Mouse (Mus musculus) stomach, postnatal 0 days (tissue): ENCODE data around the gene Vmn1r115. TPM values are rescaled to one million over a fixed set of nuclear protein-coding genes. Genes with fewer than 3 reads are reported as not detected.
"Not testable (repeated sequence)": the region's sequence is repeated elsewhere in the genome, so short reads cannot be mapped to it uniquely, and the experiment has no call there.

Experiments used
- ATAC-seq: fragments of 200-750 bp; cut with Nextera tagmentation; 2 replicates; pipeline ENCODE4 v1.8.0; 2017; ENCODE audit not compliant: low FRiP score, low TSS enrichment
- DNase-seq: peaks from one replicate; pipeline ENCODE4 v3.0.0-alpha.2; 2016; ENCODE audit warnings: low spot score
- H3K27ac ChIP-seq: fragments of 300-500 bp; sonication (generic); replicated peaks from 2 replicates; pipeline ENCODE4 v1.5.1; 2014; ENCODE audit warnings: mild to moderate bottlenecking, control low read depth
- H3K27me3 ChIP-seq: fragments of 300-500 bp; sonication (generic); 2 replicates; pipeline ENCODE4 v1.6.1; 2014; ENCODE audit warnings: low read length; ENCODE audit not compliant: control insufficient read depth, insufficient read depth
- H3K36me3 ChIP-seq: fragments of 300-500 bp; sonication (generic); 2 replicates; pipeline ENCODE4 v1.6.1; 2014; ENCODE audit warnings: low read length, mixed read lengths; ENCODE audit not compliant: control insufficient read depth, insufficient read depth
- H3K4me1 ChIP-seq: fragments of 300-500 bp; sonication (generic); replicated peaks from 2 replicates; pipeline ENCODE4 v1.6.1; 2014; ENCODE audit warnings: antibody characterized with exemption; ENCODE audit not compliant: control insufficient read depth, insufficient read depth
- H3K4me2 ChIP-seq: fragments of 300-500 bp; sonication (generic); replicated peaks from 2 replicates; pipeline ENCODE4 v1.6.1; 2014; ENCODE audit warnings: low read depth, mild to moderate bottlenecking, control low read depth, moderate library complexity
- H3K4me3 ChIP-seq: fragments of 300-500 bp; sonication (generic); 2 replicates; pipeline ENCODE4 v1.5.1; 2014; ENCODE audit warnings: low read depth, low read length, control low read depth
- H3K9ac ChIP-seq: fragments of 300-500 bp; sonication (generic); 2 replicates; pipeline ENCODE4 v1.6.1; 2014; ENCODE audit warnings: mild to moderate bottlenecking, low read length, control low read depth, mixed read lengths
- H3K9me3 ChIP-seq: fragments of 300-500 bp; sonication (generic); 2 replicates; pipeline ENCODE4 v1.6.1; 2016; ENCODE audit warnings: low read length; ENCODE audit not compliant: control insufficient read depth
- WGBS: fragments of 180-500 bp; shearing (Covaris S2); extraction: QIAGEN DNeasy Blood & Tissue Kit; methylation state at CpG from one replicate; pipeline ENCODE4 v1.1.7; 2014; 5-methylcytosine and 5-hydroxymethylcytosine counted together
- polyA plus RNA-seq: library from polyadenylated mRNA; unstranded; fragments of >200 nt; fragmentation: Nextera tagmentation; extraction: Ambion mirVana; gene quantifications from 2 replicates; pipeline ENCODE4 v1.2.1, GENCODE M21; 2015

The Vmn1r115 gene
- not detected in 2 replicates for polyA plus RNA-seq

- not testable (repeated sequence) for DNase-seq, ATAC-seq, H3K9me3 ChIP-seq, H3K4me3 ChIP-seq, H3K4me1 ChIP-seq, H3K36me3 ChIP-seq, H3K27me3 ChIP-seq, H3K9ac ChIP-seq, H3K27ac ChIP-seq, H3K4me2 ChIP-seq
- WGBS = 87% methylated on average over 1 of the region's 3 CpGs
These were observed at the start of gene Vmn1r115 for GRCm38 (mm10) chr7:20844885-20845284. TSS of gene Vmn1r115 (minus strand) at chr7:20844985.

- WGBS = no CpG with 5 or more reads among the region's 2 CpGs
- ATAC-seq, H3K4me2 ChIP-seq, H3K9me3 ChIP-seq, H3K4me1 ChIP-seq, H3K27me3 ChIP-seq, H3K27ac ChIP-seq, H3K4me3 ChIP-seq, H3K9ac ChIP-seq, DNase-seq, H3K36me3 ChIP-seq: not testable (repeated sequence)
These were observed 39.2 kb upstream of the Vmn1r115 start, which contains the start of gene Vmn1r117 for GRCm38 (mm10) chr7:20884021-20884420. TSS of gene Vmn1r117 (minus strand) at chr7:20884121.

GRCm38 (mm10) chr7:20871956-20872355 lies 27.2 kb upstream of the Vmn1r115 start, which contains the start of gene Vmn1r116:
TSS of gene Vmn1r116 (plus strand) at chr7:20872256.
- not testable (repeated sequence) for H3K36me3 ChIP-seq, H3K9ac ChIP-seq

GRCm38 (mm10) chr7:20812086-20812485 lies 32.7 kb downstream of the Vmn1r115 start, which contains the start of gene Vmn1r114:
TSS of gene Vmn1r114 (minus strand) at chr7:20812186.
- H3K9ac ChIP-seq = not testable (repeated sequence)

More at GRCm38 (mm10) chr7:20871956-20872355, 27.2 kb upstream of the Vmn1r115 start, which contains the start of gene Vmn1r116:
- not testable (repeated sequence) for DNase-seq, H3K4me3 ChIP-seq, H3K27ac ChIP-seq, H3K27me3 ChIP-seq, ATAC-seq, H3K9me3 ChIP-seq, H3K4me2 ChIP-seq, H3K4me1 ChIP-seq
- 62% methylated on average over 3 of the region's 3 CpGs for WGBS

More at GRCm38 (mm10) chr7:20812086-20812485, 32.7 kb downstream of the Vmn1r115 start, which contains the start of gene Vmn1r114:
- not testable (repeated sequence) for H3K4me1 ChIP-seq, H3K9me3 ChIP-seq, H3K4me3 ChIP-seq, H3K4me2 ChIP-seq, H3K27ac ChIP-seq, ATAC-seq, H3K27me3 ChIP-seq, DNase-seq, H3K36me3 ChIP-seq
- WGBS = no CpG with 5 or more reads among the region's 5 CpGs

Other genes starting within 250 kb of the Vmn1r115 start
- gene Gm4513, start 246.0 kb downstream of the Vmn1r115 start, polyA plus RNA-seq = not detected in 2 replicates
- gene Vmn1r107, start 176.1 kb downstream of the Vmn1r115 start, polyA plus RNA-seq = not detected in 2 replicates
- not detected in 2 replicates for gene Vmn1r111, start 141.8 kb downstream of the Vmn1r115 start, polyA plus RNA-seq
- gene Gm10668, start 114.4 kb downstream of the Vmn1r115 start, polyA plus RNA-seq = not detected in 2 replicates
- gene Vmn1r112, start 73.8 kb downstream of the Vmn1r115 start, polyA plus RNA-seq = not detected in 2 replicates
- gene Vmn1r113, start 57.7 kb downstream of the Vmn1r115 start, polyA plus RNA-seq = not detected in 2 replicates
- not detected in 2 replicates for gene Vmn1r114, start 32.8 kb downstream of the Vmn1r115 start, polyA plus RNA-seq
- not detected in 2 replicates for gene Vmn1r116, start 27.3 kb upstream of the Vmn1r115 start, polyA plus RNA-seq
- gene Vmn1r117, start 39.1 kb upstream of the Vmn1r115 start, polyA plus RNA-seq = not detected in 2 replicates
- not detected in 2 replicates for gene Vmn1r118, start 67.4 kb upstream of the Vmn1r115 start, polyA plus RNA-seq
- not detected in 2 replicates for gene Vmn1r119, start 167.5 kb upstream of the Vmn1r115 start, polyA plus RNA-seq
- not detected in 2 replicates for gene Vmn1r120, start 208.8 kb upstream of the Vmn1r115 start, polyA plus RNA-seq